Mouse (Mus musculus) heart, postnatal 0 days (tissue): ENCODE data around the gene Hdac11.

Experiments used
- CTCF ChIP-seq: IDR thresholded peaks from 2 replicates; pipeline ENCODE4 v1.5.1; 2016; ENCODE audit warnings: antibody characterized with exemption, control low read depth, low read depth
- EP300 ChIP-seq: IDR thresholded peaks from 2 replicates; pipeline ENCODE4 v1.6.1; 2016; ENCODE audit warnings: antibody characterized with exemption, low read depth

- TF ChIP-seq CTCF (no peak), EP300 (no peak)
These were observed 11.4 kb upstream of the Hdac11 start for GRCm38 (mm10) chr6:91145056-91145455.
